ENCODE assay signal across 17 mouse cellular contexts in the genomic region with DNA sequence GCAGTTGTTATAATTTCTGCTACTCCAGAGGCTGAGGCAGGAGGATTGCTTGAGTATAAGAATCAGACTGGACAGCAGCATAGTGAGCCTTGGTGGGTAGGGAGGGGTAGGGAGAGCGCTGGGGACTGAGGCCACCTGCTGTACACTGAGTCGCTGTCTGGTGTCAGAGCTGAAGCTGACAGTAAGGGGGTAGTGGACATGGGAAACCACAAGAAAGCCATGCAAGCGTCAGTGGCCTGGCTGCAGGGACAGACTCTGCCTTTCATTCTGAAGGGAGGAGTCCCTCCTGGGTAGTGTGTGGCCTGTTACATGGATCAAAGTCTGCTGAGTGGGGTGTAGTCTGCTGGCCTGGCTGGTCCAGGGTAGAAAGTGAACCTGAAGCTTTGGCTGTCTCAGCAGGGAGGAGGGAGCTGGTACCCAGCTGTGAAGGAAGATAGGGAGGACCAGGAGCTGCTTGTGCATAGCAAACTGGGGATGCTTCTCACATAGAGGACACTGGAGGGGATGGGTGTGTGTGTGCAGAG. TPM values are rescaled to one million over a fixed set of nuclear protein-coding genes. Genes with fewer than 3 reads are reported as not detected.
DNase-seq lines count a peak whose midpoint lies in the region; ATAC-seq lines count a peak whose summit lies in the region.
"Had no signal": no experiment of that assay in that cellular context is flagged by ENCODE, and none has a peak within 500 bp of the region (broad histone marks: within the 10 kb centered on the region; RNA-seq: fewer than 3 reads in every experiment).

No protein-coding gene starts in this region.

- 55% methylated on average over 3 of the region's 3 CpGs for WGBS in hindbrain, embryonic 13.5 days
- 27% methylated on average over 3 of the region's 3 CpGs for WGBS in hindbrain, embryonic 12.5 days

- H3K36me3 ChIP-seq in hindbrain, embryonic 13.5 days = no peaks in the 10 kb centered on the region
- H3K36me3 ChIP-seq in hindbrain, embryonic 12.5 days = no peaks in the 10 kb centered on the region
- H3K36me3 ChIP-seq in megakaryocyte, embryonic 14.5 days (replicated peaks; ENCODE audit: low read length) = peaks cover 42% of the 10 kb centered on the region

- DNase-seq in heart, adult 11 months = peak; percentile 93
- no peak for DNase-seq in heart, adult 18-20 months
- DNase-seq in natural killer cell, adult 2 months (ENCODE audit: low spot score in 2 of 2) = peak; percentile 52 to 73
- no peak for DNase-seq in cerebellum, adult 18-20 months
- DNase-seq: adrenal gland, adult 2 months; cerebellum, adult 9-11 months; kidney, adult 9 months; right cerebral cortex, postnatal 14 days; thymus, adult 2 months had no signal

- H3K9me3 ChIP-seq in hindbrain, embryonic 13.5 days = no peaks in the 10 kb centered on the region
- H3K9me3 ChIP-seq in hindbrain, embryonic 12.5 days (replicated peaks) = no peaks in the 10 kb centered on the region
- no peaks in the 10 kb centered on the region for H3K9me3 ChIP-seq in megakaryocyte, embryonic 14.5 days
- H3K9me3 ChIP-seq: embryonic facial prominence, embryonic 13.5 days had no signal

- 0 out of 2 replicates have a peak, but pooled peaks cover 7% of the 10 kb centered on the region for H3K27me3 ChIP-seq in hindbrain, embryonic 13.5 days
- peaks cover 8% of the 10 kb centered on the region for H3K27me3 ChIP-seq in hindbrain, embryonic 12.5 days
- H3K27me3 ChIP-seq in megakaryocyte, embryonic 14.5 days (replicated peaks) = no peaks in the 10 kb centered on the region

- no peak overlapping the region for H3K9ac ChIP-seq in hindbrain, embryonic 13.5 days
- H3K9ac ChIP-seq in hindbrain, embryonic 12.5 days = no peak overlapping the region
- H3K9ac ChIP-seq: embryonic facial prominence, embryonic 13.5 days had no signal

- no peak overlapping the region for H3K4me3 ChIP-seq in hindbrain, embryonic 13.5 days
- no peak overlapping the region for H3K4me3 ChIP-seq in hindbrain, embryonic 12.5 days
- peak overlapping the region; percentile 52 for H3K4me3 ChIP-seq in megakaryocyte, embryonic 14.5 days (replicated peaks)
- H3K4me3 ChIP-seq: embryonic facial prominence, embryonic 13.5 days had no signal

- no peak overlapping the region for H3K4me2 ChIP-seq in hindbrain, embryonic 13.5 days
- no peak overlapping the region for H3K4me2 ChIP-seq in hindbrain, embryonic 12.5 days (replicated peaks)
- H3K4me2 ChIP-seq: embryonic facial prominence, embryonic 13.5 days; liver, embryonic 11.5 days had no signal

- peak overlapping the region; percentile 20; the same call in 1 of the 2 replicates for H3K27ac ChIP-seq in hindbrain, embryonic 13.5 days
- H3K27ac ChIP-seq in hindbrain, embryonic 12.5 days = no peak overlapping the region; the same call in 1 of the 2 replicates
- H3K27ac ChIP-seq: embryonic facial prominence, embryonic 13.5 days had no signal

- ATAC-seq in hindbrain, embryonic 13.5 days (ENCODE audit: low FRiP score) = no peak
- ATAC-seq in hindbrain, embryonic 12.5 days (ENCODE audit: low FRiP score) = no peak
- no peak for ATAC-seq in megakaryocyte, adult 5-6 weeks (ENCODE audit: poor library complexity, severe bottlenecking)

- peaks cover 30% of the 10 kb centered on the region for H3K4me1 ChIP-seq in hindbrain, embryonic 13.5 days (replicated peaks)
- peaks cover 14% of the 10 kb centered on the region for H3K4me1 ChIP-seq in hindbrain, embryonic 12.5 days
- peaks cover 79% of the 10 kb centered on the region for H3K4me1 ChIP-seq in megakaryocyte, embryonic 14.5 days

RNA-seq across cellular contexts. Expression of gene 6330409D20Rik, which starts 4.4 kb away (rescaled TPM):
- total RNA-seq in heart, adult 18-20 months (2021) = not detected
- 3.3 and 3.7 TPM in 2 replicates for polyA plus RNA-seq in hindbrain, embryonic 13.5 days (2015; fragmentation: Nextera tagmentation; extraction: Ambion mirVana)
- polyA plus RNA-seq in hindbrain, embryonic 12.5 days (2016; fragmentation: Nextera tagmentation; extraction: Ambion mirVana) = 1.6 and 2.0 TPM in 2 replicates
- 3.0 TPM in 1 of 2 replicates, not detected in the other for polyA plus RNA-seq in megakaryocyte, embryonic 14.5 days (2012; ENCODE audit: insufficient read depth, low replicate concordance)
- total RNA-seq in megakaryocyte, adult 5-6 weeks (2015) = not detected in 2 replicates
- total RNA-seq in megakaryocyte, adult 5-6 weeks (2017) = not detected in 2 replicates
- total RNA-seq: adrenal gland, adult 2 months; ES-E14; megakaryocyte-erythroid progenitor cell, adult 5-6 weeks had no signal
- polyA plus RNA-seq: adrenal gland, adult 2 months; liver, embryonic 11.5 days had no signal

RNA-seq across cellular contexts. Expression of gene Sh2d3c, which starts 15.5 kb away (rescaled TPM):
- 10 to 100 TPM; 23.1 to 30.8 TPM for total RNA-seq in heart, adult 18-20 months (2021)
- polyA plus RNA-seq in hindbrain, embryonic 13.5 days (2015; fragmentation: Nextera tagmentation; extraction: Ambion mirVana) = 41.8 and 50.5 TPM in 2 replicates
- polyA plus RNA-seq in hindbrain, embryonic 12.5 days (2016; fragmentation: Nextera tagmentation; extraction: Ambion mirVana) = 33.5 and 34.8 TPM in 2 replicates
- polyA plus RNA-seq in megakaryocyte, embryonic 14.5 days (2012; ENCODE audit: insufficient read depth, low replicate concordance) = 13.4 and 21.1 TPM in 2 replicates
- total RNA-seq in megakaryocyte, adult 5-6 weeks (2015) = 49.8 and 56.2 TPM in 2 replicates
- total RNA-seq in megakaryocyte, adult 5-6 weeks (2017) = 30.1 and 38.2 TPM in 2 replicates

RNA-seq across cellular contexts. Expression of gene Tor2a, which starts 20.7 kb away (rescaled TPM):
- 1 to 10 TPM; 6.7 to 9.4 TPM for total RNA-seq in heart, adult 18-20 months (2021)
- 54.2 and 54.4 TPM in 2 replicates for polyA plus RNA-seq in hindbrain, embryonic 13.5 days (2015; fragmentation: Nextera tagmentation; extraction: Ambion mirVana)
- 52.1 and 55.9 TPM in 2 replicates for polyA plus RNA-seq in hindbrain, embryonic 12.5 days (2016; fragmentation: Nextera tagmentation; extraction: Ambion mirVana)
- 30.1 and 93.0 TPM in 2 replicates for polyA plus RNA-seq in megakaryocyte, embryonic 14.5 days (2012; ENCODE audit: insufficient read depth, low replicate concordance)
- 19.0 and 24.2 TPM in 2 replicates for total RNA-seq in megakaryocyte, adult 5-6 weeks (2015)
- total RNA-seq in megakaryocyte, adult 5-6 weeks (2017) = 17.7 and 17.8 TPM in 2 replicates

RNA-seq across cellular contexts. Expression of gene Cdk9, which starts 23.5 kb away (rescaled TPM):
- 10 to 100 TPM; 22.4 to 24.1 TPM for total RNA-seq in heart, adult 18-20 months (2021)
- 74.9 and 81.9 TPM in 2 replicates for polyA plus RNA-seq in hindbrain, embryonic 13.5 days (2015; fragmentation: Nextera tagmentation; extraction: Ambion mirVana)
- polyA plus RNA-seq in hindbrain, embryonic 12.5 days (2016; fragmentation: Nextera tagmentation; extraction: Ambion mirVana) = 99.0 and 101 TPM in 2 replicates
- polyA plus RNA-seq in megakaryocyte, embryonic 14.5 days (2012; ENCODE audit: insufficient read depth, low replicate concordance) = 148 and 403 TPM in 2 replicates
- total RNA-seq in megakaryocyte, adult 5-6 weeks (2015) = 82.1 and 84.4 TPM in 2 replicates
- total RNA-seq in megakaryocyte, adult 5-6 weeks (2017) = 73.9 and 79.2 TPM in 2 replicates

RNA-seq across cellular contexts. Expression of gene Fpgs, which starts 32.4 kb away (rescaled TPM):
- 1 to 10 TPM; 4.4 to 5.0 TPM for total RNA-seq in heart, adult 18-20 months (2021)
- polyA plus RNA-seq in hindbrain, embryonic 13.5 days (2015; fragmentation: Nextera tagmentation; extraction: Ambion mirVana) = 14.5 and 16.4 TPM in 2 replicates
- 19.5 and 20.1 TPM in 2 replicates for polyA plus RNA-seq in hindbrain, embryonic 12.5 days (2016; fragmentation: Nextera tagmentation; extraction: Ambion mirVana)
- 39.7 and 57.5 TPM in 2 replicates for polyA plus RNA-seq in megakaryocyte, embryonic 14.5 days (2012; ENCODE audit: insufficient read depth, low replicate concordance)
- total RNA-seq in megakaryocyte, adult 5-6 weeks (2015) = 0.91 and 4.6 TPM in 2 replicates
- total RNA-seq in megakaryocyte, adult 5-6 weeks (2017) = 2.6 and 3.0 TPM in 2 replicates

Comparison
In these comparisons a context has a peak if more than half of its experiments do, and no peak if none do; other contexts are left out.
1. DNase-seq: peak in heart, adult 11 months (single experiment) and natural killer cell, adult 2 months (2 of 2); none in heart, adult 18-20 months (0 of 2) and cerebellum, adult 18-20 months (0 of 2).